ENCODE assay signal across 22 mouse cellular contexts in the genomic region with DNA sequence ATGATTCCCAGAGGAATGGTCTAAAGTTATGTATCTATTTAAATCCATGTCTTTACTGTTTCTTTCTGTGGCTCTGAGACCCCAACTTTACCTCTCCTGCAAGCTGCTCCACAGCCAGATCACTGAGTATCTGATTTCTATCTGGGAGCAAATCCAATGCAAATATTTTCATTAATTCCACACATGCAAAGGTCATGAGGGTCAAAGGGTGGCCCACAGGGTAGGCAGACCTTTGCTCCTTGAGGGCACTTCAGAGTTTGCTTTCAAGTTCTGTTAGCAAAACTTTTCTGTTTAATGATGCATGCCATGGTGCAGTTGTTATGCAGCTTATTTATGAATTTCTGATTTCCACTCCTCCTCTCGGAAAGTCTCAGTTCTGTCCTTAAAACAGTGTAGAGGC.
DNase-seq lines count a peak whose midpoint lies in the region; ATAC-seq lines count a peak whose summit lies in the region.
"Had no signal": no experiment of that assay in that cellular context is flagged by ENCODE, and none has a peak within 500 bp of the region (broad histone marks: within the 10 kb centered on the region; RNA-seq: fewer than 3 reads in every experiment).

No protein-coding gene starts in this region.

- no peaks in the 10 kb centered on the region for H3K9me3 ChIP-seq in liver, embryonic 16.5 days (replicated peaks; ENCODE audit: control insufficient read depth, low read length)
- H3K9me3 ChIP-seq in liver, embryonic 12.5 days (replicated peaks), result no peaks in the 10 kb centered on the region
- no peaks in the 10 kb centered on the region for H3K9me3 ChIP-seq in neural tube, embryonic 11.5 days (ENCODE audit: control insufficient read depth, low read length)
- H3K9me3 ChIP-seq: midbrain, embryonic 12.5 days had no signal

- no peak overlapping the region for H3K9ac ChIP-seq in liver, embryonic 16.5 days (ENCODE audit: low read depth, low read length)
- no peak overlapping the region for H3K9ac ChIP-seq in liver, embryonic 12.5 days
- H3K9ac ChIP-seq in neural tube, embryonic 11.5 days (ENCODE audit: low read length), result no peak overlapping the region
- H3K9ac ChIP-seq: hindbrain, embryonic 14.5 days; midbrain, embryonic 12.5 days had no signal

- no peaks in the 10 kb centered on the region for H3K36me3 ChIP-seq in liver, embryonic 16.5 days (ENCODE audit: control insufficient read depth, insufficient read depth)
- no peaks in the 10 kb centered on the region for H3K36me3 ChIP-seq in liver, embryonic 12.5 days
- no peaks in the 10 kb centered on the region for H3K36me3 ChIP-seq in neural tube, embryonic 11.5 days (ENCODE audit: control insufficient read depth, insufficient read depth, low read length)
- H3K36me3 ChIP-seq: midbrain, embryonic 12.5 days had no signal

- no peaks in the 10 kb centered on the region for H3K27me3 ChIP-seq in liver, embryonic 16.5 days (ENCODE audit: control insufficient read depth, insufficient read depth, low read depth, low read length)
- no peaks in the 10 kb centered on the region for H3K27me3 ChIP-seq in liver, embryonic 12.5 days (replicated peaks)
- H3K27me3 ChIP-seq in neural tube, embryonic 11.5 days (ENCODE audit: control insufficient read depth, insufficient read depth, low read length), result no peaks in the 10 kb centered on the region
- H3K27me3 ChIP-seq: midbrain, embryonic 12.5 days had no signal

- DNase-seq in embryo, embryonic 9.5 days (ENCODE audit: extremely low spot score), result peak; percentile 22
- DNase-seq in kidney, adult 9 months, result peak; percentile 54
- peak; percentile 16 for DNase-seq in neural tube, embryonic 11.5 days (ENCODE audit: low spot score)
- no peak for DNase-seq in left cerebral cortex, adult 8-10 months (ENCODE audit: low spot score in 2 of 2)
- DNase-seq: adrenal gland, postnatal 14 days; cerebellum, adult 2 months; cerebellum, postnatal 25 days; gastrocnemius, postnatal 25 days; heart, adult 18-20 months; lung, adult 2 months; lung, postnatal 14 days; right cerebral cortex, postnatal 14 days; thymus, adult 2 months; thymus, postnatal 4 days had no signal

- WGBS in liver, embryonic 16.5 days (ENCODE audit: insufficient replicate concordance), result 68% methylated on average over 1 of the region's 1 CpGs
- 72% methylated on average over 1 of the region's 1 CpGs for WGBS in liver, embryonic 12.5 days (ENCODE audit: insufficient replicate concordance)
- 74% methylated on average over 1 of the region's 1 CpGs for WGBS in neural tube, embryonic 11.5 days

- peak; percentile 63; the same call in 1 of the 2 replicates for ATAC-seq in liver, embryonic 16.5 days (ENCODE audit: low read depth)
- ATAC-seq in liver, embryonic 12.5 days, result no peak
- no peak for ATAC-seq in neural tube, embryonic 11.5 days (ENCODE audit: insufficient read depth, low FRiP score, low TSS enrichment)
- no peak for ATAC-seq in CD4-positive, CD25-positive, alpha-beta regulatory T cell, adult 4 months
- ATAC-seq: forebrain, embryonic 16.5 days; inflammation-experienced regulatory T-cells, adult 6 months had no signal

- H3K4me1 ChIP-seq in liver, embryonic 16.5 days (ENCODE audit: control insufficient read depth, low read depth, low read length), result no peaks in the 10 kb centered on the region
- H3K4me1 ChIP-seq in liver, embryonic 12.5 days, result no peaks in the 10 kb centered on the region
- no peaks in the 10 kb centered on the region for H3K4me1 ChIP-seq in neural tube, embryonic 11.5 days (ENCODE audit: control insufficient read depth, insufficient read depth, low read length)
- H3K4me1 ChIP-seq: midbrain, embryonic 12.5 days had no signal

- no peak overlapping the region for H3K4me2 ChIP-seq in liver, embryonic 16.5 days (ENCODE audit: low read depth, low read length)
- no peak overlapping the region for H3K4me2 ChIP-seq in liver, embryonic 12.5 days
- H3K4me2 ChIP-seq in neural tube, embryonic 11.5 days (ENCODE audit: low read depth), result no peak overlapping the region
- H3K4me2 ChIP-seq: hindbrain, embryonic 14.5 days; midbrain, embryonic 12.5 days had no signal

- H3K4me3 ChIP-seq in liver, embryonic 16.5 days (ENCODE audit: low read depth, low read length), result no peak overlapping the region
- H3K4me3 ChIP-seq in liver, embryonic 12.5 days, result no peak overlapping the region
- no peak overlapping the region for H3K4me3 ChIP-seq in neural tube, embryonic 11.5 days (ENCODE audit: low read depth, low read length)
- H3K4me3 ChIP-seq: midbrain, embryonic 12.5 days had no signal

- no peak overlapping the region for H3K27ac ChIP-seq in liver, embryonic 16.5 days (ENCODE audit: low read length)
- H3K27ac ChIP-seq in liver, embryonic 12.5 days, result no peak overlapping the region
- H3K27ac ChIP-seq in neural tube, embryonic 11.5 days (ENCODE audit: low read depth, low read length), result no peak overlapping the region
- H3K27ac ChIP-seq: hindbrain, embryonic 14.5 days; midbrain, embryonic 12.5 days; stomach, postnatal 0 days had no signal

Comparison
In these comparisons a context has a peak if more than half of its experiments do, and no peak if none do; other contexts are left out.
1. DNase-seq: peak in embryo, embryonic 9.5 days (single experiment), kidney, adult 9 months (single experiment) and neural tube, embryonic 11.5 days (single experiment); none in left cerebral cortex, adult 8-10 months (0 of 2).